Mouse (Mus musculus) embryo, embryonic 11.5 days (tissue): ENCODE measurements around the gene Fpgs.

ENCODE experiments used
- DNase-seq: peaks from one replicate; pipeline ENCODE4 v3.0.0-alpha.2; 2012; ENCODE audit warnings: low read depth, low spot score

Gene Fpgs

GRCm38 (mm10) chr2:32639632-32640031 lies 64.3 kb downstream of the Fpgs start:
- no peak for DNase-seq

- DNase-seq = no peak
Measured at GRCm38 (mm10) chr2:32637778-32638281, 66.1 kb downstream of the Fpgs start.

- no peak for DNase-seq
Measured at GRCm38 (mm10) chr2:32636617-32637016, 67.3 kb downstream of the Fpgs start.

DNA sequence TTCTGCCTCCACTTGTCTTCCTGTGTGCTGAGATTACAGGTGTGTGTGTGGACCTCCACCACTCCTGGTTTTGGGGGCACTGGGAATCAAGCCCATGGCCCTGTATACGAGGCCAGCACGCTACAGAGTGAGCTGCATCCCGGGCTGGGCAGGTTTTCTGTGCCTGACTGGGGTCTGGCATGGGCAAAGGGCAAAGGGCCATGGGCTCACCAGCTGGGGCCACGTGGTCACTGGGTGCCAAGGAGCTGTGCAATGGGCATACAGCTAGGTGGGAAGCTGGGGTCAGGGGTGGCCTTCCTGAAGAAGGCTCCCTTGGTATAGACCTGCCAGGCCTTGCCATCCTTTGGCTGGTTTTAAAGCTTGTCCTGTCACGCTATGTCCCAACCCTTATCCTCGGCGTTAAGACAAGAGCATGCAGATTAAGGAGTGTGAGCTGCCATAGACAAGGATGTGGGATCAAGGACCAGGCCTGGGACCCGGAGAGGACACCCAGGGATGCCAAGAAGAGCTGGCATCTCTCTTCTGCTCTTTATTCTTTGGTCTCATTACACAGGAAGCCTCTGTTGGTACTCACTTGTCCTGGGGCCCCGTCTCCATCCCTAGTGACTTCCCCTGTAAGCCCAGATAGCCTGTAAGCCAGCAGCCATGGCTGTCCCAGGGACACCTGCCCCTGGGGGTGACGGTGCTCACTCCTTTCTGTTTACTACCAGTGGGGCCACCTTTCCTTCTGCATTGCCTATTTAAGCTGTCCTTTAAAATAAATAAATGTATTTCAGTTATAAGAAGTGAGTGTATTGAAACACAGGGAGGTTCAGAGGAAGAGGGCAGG lies 69.5 kb downstream of the Fpgs start:
- no peak for DNase-seq

DNA sequence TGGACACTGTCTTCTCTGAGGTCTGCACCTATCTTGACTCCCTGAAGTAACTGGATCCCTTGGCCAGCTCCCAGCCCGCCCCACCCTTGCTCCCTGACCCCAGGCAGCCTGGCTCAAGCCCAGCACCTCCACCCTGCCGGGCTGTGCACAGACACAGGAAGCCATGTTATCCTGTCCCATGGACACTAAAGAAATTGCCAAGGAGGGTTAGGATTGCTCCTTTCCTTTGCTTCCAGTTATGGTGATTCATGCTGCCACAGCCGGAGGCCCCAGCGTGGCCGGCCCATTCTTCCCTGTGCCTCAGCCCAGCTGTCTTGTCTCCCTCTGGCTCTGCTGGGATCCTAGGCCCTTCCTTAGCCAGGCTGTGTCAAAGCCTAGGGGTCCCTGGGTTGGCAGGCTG lies 70.3 kb downstream of the Fpgs start:
- no peak for DNase-seq
